Mouse (Mus musculus) embryonic facial prominence, embryonic 11.5 days (tissue): ENCODE measurements around the gene St3gal6. TPM values are rescaled to one million over a fixed set of nuclear protein-coding genes. Genes with fewer than 3 reads are reported as not detected.

Source experiments
- ATAC-seq: fragments of 200-750 bp; cut with Nextera tagmentation; replicated peaks from 2 replicates; pipeline ENCODE4 v1.8.0; 2017; ENCODE audit warnings: low read depth; ENCODE audit not compliant: insufficient number of reproducible peaks, low FRiP score, low TSS enrichment
- DNase-seq: peaks from one replicate; pipeline ENCODE4 v3.0.0-alpha.2; 2015; ENCODE audit warnings: low spot score
- H3K27ac ChIP-seq: fragments of 300-500 bp; sonication (generic); replicated peaks from 2 replicates; pipeline ENCODE4 v1.5.1; 2014; ENCODE audit warnings: mild to moderate bottlenecking, low read depth, low read length, control low read depth
- H3K27me3 ChIP-seq: fragments of 300-500 bp; sonication (generic); 2 replicates; pipeline ENCODE4 v1.6.1; 2014; ENCODE audit warnings: mild to moderate bottlenecking, low read length, moderate library complexity, mixed read lengths; ENCODE audit not compliant: control insufficient read depth, insufficient read depth
- H3K36me3 ChIP-seq: fragments of 300-500 bp; sonication (generic); replicated peaks from 2 replicates; pipeline ENCODE4 v1.6.1; 2014; ENCODE audit warnings: low read depth, mild to moderate bottlenecking, low read length, moderate library complexity, mixed read lengths; ENCODE audit not compliant: control insufficient read depth, insufficient read depth
- H3K4me1 ChIP-seq: fragments of 300-500 bp; sonication (generic); 2 replicates; pipeline ENCODE4 v1.6.1; 2014; ENCODE audit warnings: low read length, mixed read lengths; ENCODE audit not compliant: control insufficient read depth, insufficient read depth
- H3K4me2 ChIP-seq: fragments of 300-500 bp; sonication (generic); 2 replicates; pipeline ENCODE4 v1.6.1; 2014; ENCODE audit warnings: low read depth, mild to moderate bottlenecking, control low read depth, low read length, moderate library complexity
- H3K4me3 ChIP-seq: fragments of 300-500 bp; sonication (generic); 2 replicates; pipeline ENCODE4 v1.5.1; 2014; ENCODE audit warnings: low read depth, low read length, control low read depth
- H3K9ac ChIP-seq: fragments of 300-500 bp; sonication (generic); replicated peaks from 2 replicates; pipeline ENCODE4 v1.6.1; 2014; ENCODE audit warnings: mild to moderate bottlenecking, control low read depth, low read length
- H3K9me3 ChIP-seq: fragments of 300-500 bp; sonication (generic); replicated peaks from 2 replicates; pipeline ENCODE4 v1.6.1; 2016; ENCODE audit warnings: mild to moderate bottlenecking, low read length, inconsistent platforms, mixed read lengths; ENCODE audit not compliant: control insufficient read depth
- WGBS: fragments of 180-500 bp; shearing (Covaris S2); extraction: QIAGEN DNeasy Blood & Tissue Kit; methylation state at CpG from one replicate; pipeline ENCODE4 v1.1.7; 2014; 5-methylcytosine and 5-hydroxymethylcytosine counted together
- polyA plus RNA-seq: library from polyadenylated mRNA; unstranded; fragments of >200 nt; fragmentation: Nextera tagmentation; extraction: Ambion mirVana; gene quantifications from 2 replicates; pipeline ENCODE4 v1.2.1, GENCODE M21; 2014

The St3gal6 gene
- polyA plus RNA-seq, 1 experiment from 2014 or later = 9.9 TPM

GRCm38 (mm10) chr16:58527817-58528216 lies 3.8 kb upstream of the St3gal6 start:
- Histone ChIP-seq H3K27me3 (no peaks in the 10 kb centered on the region), H3K4me1 (no peaks in the 10 kb centered on the region), H3K9ac (no peak overlapping the region), H3K36me3 (no peaks in the 10 kb centered on the region), H3K4me3 (no peak overlapping the region), H3K4me2 (no peak overlapping the region), H3K9me3 (no peaks in the 10 kb centered on the region), H3K27ac (no peak overlapping the region)
- no peak for DNase-seq
- WGBS = 36% methylated on average over 5 of the region's 5 CpGs
- ATAC-seq = no peak

GRCm38 (mm10) chr16:58526729-58527128 lies 2.7 kb upstream of the St3gal6 start:
- no peak for ATAC-seq
- Histone ChIP-seq H3K4me1 (no peaks in the 10 kb centered on the region), H3K27ac (no peak overlapping the region), H3K4me2 (no peak overlapping the region), H3K9me3 (no peaks in the 10 kb centered on the region), H3K4me3 (no peak overlapping the region), H3K27me3 (no peaks in the 10 kb centered on the region), H3K36me3 (no peaks in the 10 kb centered on the region), H3K9ac (no peak overlapping the region)
- DNase-seq = no peak
- 82% methylated on average over 6 of the region's 6 CpGs for WGBS

DNA sequence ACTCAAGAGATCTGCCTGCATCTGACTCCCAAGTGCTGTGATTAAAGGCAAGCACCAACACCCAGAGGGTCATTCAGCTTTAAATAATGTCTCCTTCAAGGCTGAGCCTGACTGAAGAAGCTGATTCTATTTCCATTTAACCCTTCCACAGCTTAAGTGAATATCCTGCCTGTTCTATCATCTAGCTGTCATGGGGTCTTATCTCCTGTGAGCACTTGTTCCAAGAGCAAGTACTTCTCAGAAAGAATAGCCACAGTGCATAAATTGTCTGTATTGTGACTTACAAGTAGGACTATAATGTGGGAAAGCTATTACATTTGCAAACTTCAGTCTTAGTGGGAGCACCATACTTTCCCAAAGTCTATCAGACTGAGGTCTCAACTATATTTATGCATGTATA lies 1.8 kb upstream of the St3gal6 start:
- Histone ChIP-seq H3K4me2 (no peak overlapping the region), H3K9ac (no peak overlapping the region), H3K27ac (no peak overlapping the region), H3K4me3 (no peak overlapping the region), H3K36me3 (no peaks in the 10 kb centered on the region), H3K4me1 (no peaks in the 10 kb centered on the region), H3K27me3 (no peaks in the 10 kb centered on the region), H3K9me3 (no peaks in the 10 kb centered on the region)
- ATAC-seq (no peak), DNase-seq (no peak)

DNA sequence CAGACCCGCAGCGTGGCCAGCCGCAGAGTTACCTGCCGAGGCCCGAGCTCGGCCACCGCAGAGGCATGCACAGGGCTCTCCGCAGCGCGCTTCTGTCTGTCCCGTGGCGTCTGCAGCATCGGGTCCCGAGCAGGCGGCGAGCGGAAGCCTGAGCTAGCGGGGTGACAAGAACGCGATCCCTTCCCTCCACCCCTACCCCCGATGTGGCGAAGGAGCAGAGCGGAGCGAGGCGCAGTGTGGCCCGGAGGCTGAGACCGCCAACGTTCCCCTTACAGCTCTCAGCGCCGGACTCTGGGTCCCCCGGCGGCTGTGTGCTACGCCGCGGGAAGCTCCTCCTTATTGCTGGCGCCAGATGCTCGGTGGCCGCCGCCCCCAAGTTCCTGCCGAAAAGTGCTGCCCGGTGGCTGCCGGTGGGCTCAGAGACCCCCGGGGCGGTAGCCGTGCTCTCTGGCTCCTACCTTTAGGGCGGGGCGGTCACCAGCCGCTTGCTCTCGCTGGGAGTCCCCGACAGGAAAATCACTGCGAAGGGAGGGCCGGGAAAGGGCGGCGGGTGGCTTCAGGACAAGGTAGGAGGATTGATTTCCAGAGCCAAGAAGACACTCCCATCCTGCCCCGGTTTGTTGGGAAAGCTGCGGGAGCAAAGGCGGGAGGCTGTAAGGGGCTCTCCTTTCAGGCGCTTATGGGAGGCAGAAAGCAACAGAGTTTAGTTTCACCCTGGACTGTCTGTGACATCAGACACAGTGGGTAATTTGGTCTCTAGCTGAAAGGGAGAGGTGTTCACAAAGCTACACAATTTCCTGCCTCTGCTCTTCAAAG lies 791 bp downstream of the St3gal6 start:
- Histone ChIP-seq H3K4me3 (peak overlapping the region; percentile 72), H3K4me2 (peak overlapping the region; percentile 69), H3K4me1 (no peaks in the 10 kb centered on the region), H3K27me3 (no peaks in the 10 kb centered on the region), H3K36me3 (no peaks in the 10 kb centered on the region), H3K27ac (peak overlapping the region; percentile 52; the same call in 1 of the 2 replicates), H3K9ac (peak overlapping the region; percentile 84), H3K9me3 (no peaks in the 10 kb centered on the region)
- ATAC-seq = peak; percentile 86
- DNase-seq = peak; percentile 77
- under 1% methylated on average over 52 of the region's 58 CpGs for WGBS

GRCm38 (mm10) chr16:58522677-58523043 lies 1.4 kb downstream of the St3gal6 start:
- under 1% methylated on average over 16 of the region's 16 CpGs for WGBS
- H3K4me2 ChIP-seq = peak overlapping the region; percentile 69
- peak overlapping the region; percentile 84 for H3K9ac ChIP-seq
- H3K27ac ChIP-seq = peak overlapping the region; percentile 52; the same call in 1 of the 2 replicates
- no peaks in the 10 kb centered on the region for H3K9me3 ChIP-seq
- peak; percentile 65 for ATAC-seq
- H3K4me3 ChIP-seq = peak overlapping the region; percentile 72
- no peaks in the 10 kb centered on the region for H3K36me3 ChIP-seq
- no peaks in the 10 kb centered on the region for H3K27me3 ChIP-seq
- peak; percentile 50 for DNase-seq
- no peaks in the 10 kb centered on the region for H3K4me1 ChIP-seq

- Histone ChIP-seq H3K9me3 (no peaks in the 10 kb centered on the region), H3K4me2 (peak overlapping the region; percentile 69), H3K27ac (no peak overlapping the region), H3K27me3 (no peaks in the 10 kb centered on the region), H3K4me3 (peak overlapping the region; percentile 72), H3K4me1 (no peaks in the 10 kb centered on the region), H3K9ac (no peak overlapping the region), H3K36me3 (no peaks in the 10 kb centered on the region)
- DNase-seq (no peak), ATAC-seq (no peak)
- 37% methylated on average over 7 of the region's 7 CpGs for WGBS
Measured at GRCm38 (mm10) chr16:58521900-58522299, 2.1 kb downstream of the St3gal6 start.

DNA sequence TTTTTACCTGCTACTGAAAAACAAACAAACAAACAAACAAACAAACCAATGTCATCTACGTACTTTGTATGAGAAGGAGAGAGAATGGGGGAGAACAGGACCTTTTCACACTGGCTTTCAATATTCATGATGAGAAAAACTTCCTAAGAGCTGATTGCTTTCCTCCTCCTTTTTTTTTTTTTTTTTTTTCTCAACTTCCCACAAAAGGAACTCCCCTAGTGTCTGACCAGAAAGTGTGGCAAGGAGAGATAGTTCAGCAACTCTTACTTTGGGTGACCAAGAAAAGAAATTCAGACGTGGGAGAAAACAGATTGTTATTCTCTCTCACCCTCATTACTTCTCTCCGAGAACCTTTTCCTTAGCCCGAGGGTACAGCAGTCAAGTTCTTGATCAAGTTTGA lies 2.9 kb downstream of the St3gal6 start:
- no peaks in the 10 kb centered on the region for H3K4me1 ChIP-seq
- WGBS = 63% methylated on average over 4 of the region's 4 CpGs
- no peak for DNase-seq
- H3K27ac ChIP-seq = no peak overlapping the region
- H3K9me3 ChIP-seq = no peaks in the 10 kb centered on the region
- H3K36me3 ChIP-seq = no peaks in the 10 kb centered on the region
- H3K4me2 ChIP-seq = no peak overlapping the region
- no peak overlapping the region for H3K4me3 ChIP-seq
- no peak for ATAC-seq
- H3K9ac ChIP-seq = no peak overlapping the region
- no peaks in the 10 kb centered on the region for H3K27me3 ChIP-seq

- H3K4me2 ChIP-seq = no peak overlapping the region
- no peaks in the 10 kb centered on the region for H3K27me3 ChIP-seq
- no peak overlapping the region for H3K4me3 ChIP-seq
- DNase-seq = no peak
- H3K4me1 ChIP-seq = no peaks in the 10 kb centered on the region
- H3K9me3 ChIP-seq = no peaks in the 10 kb centered on the region
- WGBS = 74% methylated on average over 6 of the region's 6 CpGs
- ATAC-seq = no peak
- no peak overlapping the region for H3K9ac ChIP-seq
- no peak overlapping the region for H3K27ac ChIP-seq
- H3K36me3 ChIP-seq = no peaks in the 10 kb centered on the region
Measured at GRCm38 (mm10) chr16:58520457-58520856, 3.6 kb downstream of the St3gal6 start.
